Mouse (Mus musculus): ENCODE data around the gene Nek8. TPM values are rescaled to one million over a fixed set of nuclear protein-coding genes. Genes with fewer than 3 reads are reported as not detected.

The Nek8 gene
- total RNA-seq, 2 experiments from 2014 or later, result 2.1 to 2.4 TPM

GRCm38 (mm10) chr11:78167257-78167959 is 9.1 kb downstream of the Nek8 start:
- ATAC-seq (ENCODE audit: poor library complexity, severe bottlenecking), result no peak

GRCm38 (mm10) chr11:78166640-78167039 is 9.8 kb downstream of the Nek8 start:
- no peak for ATAC-seq (ENCODE audit: poor library complexity, severe bottlenecking)

DNA sequence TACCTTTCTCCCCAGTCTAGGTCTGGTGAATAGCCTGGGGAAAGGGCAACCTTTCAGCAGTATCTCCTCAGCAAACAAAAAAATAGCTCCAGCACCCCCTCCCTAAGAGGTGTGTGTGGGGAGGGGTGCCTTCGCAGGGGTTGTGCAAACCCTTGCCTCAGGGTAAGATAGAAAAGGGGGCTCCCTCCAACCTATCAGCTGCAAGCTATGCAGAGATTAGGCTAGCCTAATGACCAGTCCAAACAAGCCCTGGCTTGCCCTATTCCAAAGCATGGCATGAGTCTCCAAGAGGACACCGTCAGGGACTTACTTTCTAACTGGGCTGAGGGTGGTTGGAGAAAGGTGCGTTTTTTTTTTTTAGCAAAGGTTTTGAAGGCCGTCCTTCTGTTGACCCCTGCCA is 10.3 kb downstream of the Nek8 start:
- no peak for ATAC-seq (ENCODE audit: poor library complexity, severe bottlenecking)

GRCm38 (mm10) chr11:78165761-78166109 is 10.7 kb downstream of the Nek8 start:
- peak; percentile 30 for ATAC-seq (ENCODE audit: poor library complexity, severe bottlenecking)

- ATAC-seq (ENCODE audit: poor library complexity, severe bottlenecking), result peak; percentile 81
Observed at GRCm38 (mm10) chr11:78164924-78165760, 11.3 kb downstream of the Nek8 start, which contains the start of gene Traf4. Traf4 (minus strand) TSS chr11:78165589.

- no peak for ATAC-seq (ENCODE audit: poor library complexity, severe bottlenecking)
Observed at GRCm38 (mm10) chr11:78164604-78164923, 11.9 kb downstream of the Nek8 start.

DNA sequence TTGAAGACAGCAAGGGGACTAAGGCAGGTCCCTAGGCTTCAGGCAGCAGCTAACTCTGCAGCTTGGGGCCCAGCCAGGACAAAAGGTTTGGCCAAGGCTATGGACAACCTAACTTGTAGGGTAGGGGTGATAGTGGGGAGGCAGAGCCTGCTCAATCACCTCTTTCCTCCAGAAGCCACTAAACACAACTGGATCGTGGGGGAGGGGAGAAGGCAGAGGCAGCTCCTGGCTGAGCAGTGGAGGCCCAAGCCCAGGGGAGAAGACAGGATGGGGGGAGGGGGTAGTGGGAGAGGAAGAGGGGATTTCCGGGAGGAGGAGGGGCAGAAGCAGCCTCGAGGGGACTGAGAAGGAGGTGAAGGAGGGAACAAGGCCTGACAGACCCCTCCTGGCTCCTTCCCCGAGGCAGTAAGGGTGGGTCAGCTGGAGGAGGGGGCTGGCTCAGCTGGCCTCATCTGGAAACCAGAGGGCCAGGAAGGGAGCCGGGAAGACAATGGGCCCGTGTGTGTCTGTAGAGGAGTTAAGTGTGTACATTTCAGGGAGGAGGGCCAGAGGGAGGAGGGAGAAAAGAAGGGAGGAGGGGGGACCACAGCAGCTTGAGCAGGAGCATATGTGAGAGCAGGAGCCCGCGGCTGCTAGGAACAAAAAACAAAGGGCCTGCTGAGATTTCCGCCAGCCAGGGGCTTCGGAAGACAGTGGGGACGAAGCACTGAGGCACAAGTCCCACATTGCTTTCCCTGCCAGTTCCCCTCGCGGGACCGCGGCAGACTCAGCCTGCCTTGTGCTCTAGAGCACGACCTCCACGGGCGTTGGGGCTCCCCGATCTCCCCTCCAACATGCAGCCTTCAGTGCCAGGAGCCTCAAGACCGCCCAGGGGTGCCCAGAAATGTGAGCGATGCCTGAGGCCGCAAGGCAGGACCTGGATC is 12.5 kb downstream of the Nek8 start:
- no peak for ATAC-seq (ENCODE audit: poor library complexity, severe bottlenecking)

DNA sequence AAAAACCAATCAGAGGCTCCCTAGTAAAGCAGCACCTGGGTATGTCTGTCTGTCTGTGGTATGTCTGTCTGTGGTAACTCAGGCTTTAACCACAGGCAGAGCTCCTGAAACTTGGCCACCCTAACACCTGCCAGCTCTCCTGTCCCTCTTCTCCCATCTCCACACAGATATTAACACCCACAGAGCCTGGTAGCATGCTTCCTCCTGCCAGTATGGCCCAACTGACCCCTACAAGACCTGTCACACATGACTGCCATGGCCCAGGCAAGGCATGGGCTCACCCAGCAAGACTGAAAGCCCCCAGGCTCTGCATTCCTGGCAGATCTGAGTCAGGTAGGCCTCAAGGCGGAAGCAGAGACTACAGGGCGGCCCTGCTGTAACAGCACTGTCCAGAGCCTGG is 13.4 kb downstream of the Nek8 start:
- no peak for ATAC-seq (ENCODE audit: poor library complexity, severe bottlenecking)

GRCm38 (mm10) chr11:78162504-78162903 is 14.0 kb downstream of the Nek8 start:
- no peak for ATAC-seq (ENCODE audit: poor library complexity, severe bottlenecking)

DNA sequence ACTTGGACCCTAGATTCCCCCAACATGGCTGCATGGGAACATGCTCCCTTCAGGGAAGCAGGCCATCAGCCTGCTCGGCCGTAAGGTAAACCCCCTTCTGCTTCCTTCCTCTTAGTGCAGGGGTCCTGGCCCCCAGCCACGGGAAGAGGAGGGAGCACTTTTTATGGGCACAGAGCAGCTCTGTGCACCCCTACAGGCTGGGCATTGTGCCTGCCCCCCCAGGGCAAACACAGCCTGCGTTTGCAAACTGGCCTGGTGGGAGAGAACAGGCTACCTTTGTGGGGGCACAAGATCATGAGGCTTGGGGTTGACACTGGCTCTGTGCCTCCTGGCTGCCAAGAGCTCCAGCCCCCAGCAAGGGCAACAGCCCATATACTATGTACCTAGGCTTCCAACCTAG is 14.5 kb downstream of the Nek8 start:
- no peak for ATAC-seq (ENCODE audit: poor library complexity, severe bottlenecking)

GRCm38 (mm10) chr11:78161169-78161568 is 15.3 kb downstream of the Nek8 start:
- ATAC-seq (ENCODE audit: poor library complexity, severe bottlenecking), result no peak

GRCm38 (mm10) chr11:78160675-78161074 is 15.8 kb downstream of the Nek8 start:
- no peak for ATAC-seq (ENCODE audit: poor library complexity, severe bottlenecking)

- no peak for ATAC-seq (ENCODE audit: poor library complexity, severe bottlenecking)
Observed at GRCm38 (mm10) chr11:78160171-78160570, 16.3 kb downstream of the Nek8 start.

- ATAC-seq (ENCODE audit: poor library complexity, severe bottlenecking), result no peak
Observed at GRCm38 (mm10) chr11:78159557-78159956, 16.9 kb downstream of the Nek8 start.

- peak; percentile 100 for ATAC-seq (ENCODE audit: poor library complexity, severe bottlenecking)
Observed at GRCm38 (mm10) chr11:78159096-78159495, 17.4 kb downstream of the Nek8 start.

GRCm38 (mm10) chr11:78156156-78156699 is 20.2 kb downstream of the Nek8 start:
- ATAC-seq (ENCODE audit: poor library complexity, severe bottlenecking), result no peak

DNA sequence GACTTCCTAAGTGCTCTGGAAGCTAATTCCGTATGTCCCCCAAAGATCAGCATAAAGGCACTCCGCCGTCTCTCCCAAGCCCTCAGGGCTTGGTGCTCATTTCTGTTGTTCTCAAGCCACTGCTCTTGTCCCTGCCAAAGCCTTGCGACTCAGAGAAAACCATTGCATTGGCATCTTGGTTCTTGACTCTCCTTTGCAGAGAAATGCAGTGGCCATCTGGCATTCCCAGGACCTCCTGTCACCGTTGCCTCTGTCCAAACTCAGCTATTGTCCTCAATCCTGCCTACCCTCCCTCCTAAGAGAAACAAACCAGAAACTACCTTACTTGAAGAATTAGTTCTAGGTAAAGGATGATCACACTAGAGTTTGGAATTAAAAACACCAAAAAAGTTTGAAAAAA is 20.8 kb downstream of the Nek8 start:
- ATAC-seq (ENCODE audit: poor library complexity, severe bottlenecking), result no peak

GRCm38 (mm10) chr11:78153778-78154177 is 22.7 kb downstream of the Nek8 start:
- no peak for ATAC-seq (ENCODE audit: poor library complexity, severe bottlenecking)

DNA sequence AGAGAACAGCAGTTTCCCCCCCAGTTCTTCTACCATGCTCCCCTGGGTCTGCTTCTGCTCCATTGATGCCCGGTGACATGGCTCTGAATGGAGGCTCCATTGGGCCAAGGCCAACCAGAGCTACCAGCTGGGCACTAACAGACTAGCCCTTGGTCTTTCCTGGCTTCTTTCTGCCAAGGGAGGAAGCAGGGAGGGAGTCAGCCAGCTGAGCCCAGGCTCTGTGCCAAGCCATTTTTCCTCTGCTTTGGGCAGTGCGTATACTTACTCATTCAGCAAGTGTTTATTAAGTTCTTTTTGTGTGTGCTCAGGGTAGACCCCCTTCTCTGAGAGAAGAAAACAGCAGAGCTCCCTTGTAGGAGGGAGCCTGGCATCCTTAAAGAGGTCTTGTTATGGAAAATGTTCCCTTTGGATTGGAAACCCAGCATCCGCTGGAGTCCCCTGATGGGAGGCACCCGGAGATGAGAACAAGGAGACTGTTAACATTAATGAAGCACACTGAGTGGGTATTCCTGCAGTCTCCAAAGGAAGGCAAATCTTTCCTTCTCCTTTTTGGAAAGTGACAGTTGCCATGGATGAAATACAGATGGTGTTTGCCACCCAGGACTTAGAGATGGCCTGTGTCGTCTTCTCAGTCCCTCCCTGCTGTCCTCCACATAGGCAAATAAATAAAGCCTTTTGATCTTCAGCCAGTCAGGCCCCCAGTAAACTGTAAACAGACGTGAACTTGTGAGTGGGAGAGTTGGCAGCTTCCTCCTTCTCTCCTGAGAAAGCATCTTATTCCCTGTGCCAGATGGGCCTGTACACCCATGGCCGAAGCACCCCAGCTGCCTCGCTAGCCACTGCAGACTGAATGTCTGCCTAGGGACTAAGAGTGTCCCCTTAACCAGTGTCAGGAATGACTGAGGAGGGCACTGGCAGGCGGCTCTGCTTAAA is 23.9 kb downstream of the Nek8 start:
- ATAC-seq (ENCODE audit: poor library complexity, severe bottlenecking), result no peak

DNA sequence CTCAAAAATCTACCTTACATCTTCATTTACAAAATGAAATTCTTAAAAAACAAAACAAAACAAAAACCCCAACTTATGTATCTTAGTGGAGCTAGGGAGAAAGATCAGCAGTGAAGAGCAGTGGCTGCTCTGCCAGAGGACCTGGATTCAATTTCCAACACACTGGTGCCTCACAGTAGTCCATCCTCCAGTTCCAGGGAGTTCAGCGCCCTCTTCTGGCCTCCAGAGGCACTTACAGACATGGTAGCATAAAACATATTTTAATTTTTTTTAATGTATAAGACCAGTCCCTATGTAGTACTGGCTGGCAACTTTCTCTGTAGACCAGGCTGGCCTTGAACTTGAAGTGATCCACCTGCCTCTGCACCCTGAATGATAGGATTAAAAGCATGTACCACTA is 25.3 kb downstream of the Nek8 start:
- ATAC-seq (ENCODE audit: poor library complexity, severe bottlenecking), result peak; percentile 63; the same call in 1 of the 2 replicates
